Mouse (Mus musculus): ENCODE measurements around the gene Tctex1d4. TPM values are rescaled to one million over a fixed set of nuclear protein-coding genes. Genes with fewer than 3 reads are reported as not detected.

Gene Tctex1d4
- polyA plus RNA-seq, 2 experiments: 0.10 TPM; not detected in 1

GRCm38 (mm10) chr4:117127991-117128686 is 1.5 kb downstream of the Tctex1d4 start:
- Histone ChIP-seq H3K4me2 (replicated peaks; ENCODE audit: low read depth, low read length, severe bottlenecking) (no peak overlapping the region), H3K9me3 (ENCODE audit: control insufficient read depth, low read length) (no peaks in the 10 kb centered on the region), H3K36me3 (ENCODE audit: control insufficient read depth, insufficient read depth, low read length) (peaks cover 10% of the 10 kb centered on the region; the same call in 1 of the 2 replicates), H3K4me3 (replicated peaks; ENCODE audit: low read length) (no peak overlapping the region), H3K27ac (replicated peaks; ENCODE audit: low read depth, low read length) (no peak overlapping the region), H3K27me3 (ENCODE audit: control insufficient read depth, insufficient read depth, low read length) (peaks cover 17% of the 10 kb centered on the region; the same call in 1 of the 2 replicates), H3K4me1 (ENCODE audit: control insufficient read depth, insufficient read depth, low read length) (peaks cover 23% of the 10 kb centered on the region), H3K9ac (ENCODE audit: low read depth, low read length, severe bottlenecking) (no peak overlapping the region)
- DNase-seq (ENCODE audit: low spot score) (no peak), ATAC-seq (ENCODE audit: low FRiP score, low read depth) (no peak)
- WGBS: 84% methylated on average over 25 of the region's 33 CpGs
- TF ChIP-seq POLR2A (IDR thresholded peaks at IDR 0.05; ENCODE audit: borderline replicate concordance, extremely low read depth, insufficient read depth, insufficient read length): no peak

GRCm38 (mm10) chr4:117130790-117131189 is 4.2 kb downstream of the Tctex1d4 start:
- ATAC-seq (ENCODE audit: low FRiP score, low read depth): no peak
- H3K36me3 ChIP-seq (ENCODE audit: control insufficient read depth, insufficient read depth, low read length): peaks cover 10% of the 10 kb centered on the region; the same call in 1 of the 2 replicates
- no peak overlapping the region for H3K4me3 ChIP-seq (replicated peaks; ENCODE audit: low read length)
- H3K4me2 ChIP-seq (replicated peaks; ENCODE audit: low read depth, low read length, severe bottlenecking): no peak overlapping the region
- no peak overlapping the region for H3K9ac ChIP-seq (ENCODE audit: low read depth, low read length, severe bottlenecking)
- WGBS: 67% methylated on average over 6 of the region's 6 CpGs
- no peaks in the 10 kb centered on the region for H3K9me3 ChIP-seq (ENCODE audit: control insufficient read depth, low read length)
- no peak for DNase-seq (ENCODE audit: low spot score)
- peaks cover 12% of the 10 kb centered on the region for H3K4me1 ChIP-seq (ENCODE audit: control insufficient read depth, insufficient read depth, low read length)
- H3K27ac ChIP-seq (replicated peaks; ENCODE audit: low read depth, low read length): no peak overlapping the region
- peaks cover 20% of the 10 kb centered on the region; the same call in 1 of the 2 replicates for H3K27me3 ChIP-seq (ENCODE audit: control insufficient read depth, insufficient read depth, low read length)
- no peak for TF ChIP-seq POLR2A (IDR thresholded peaks at IDR 0.05; ENCODE audit: borderline replicate concordance, extremely low read depth, insufficient read depth, insufficient read length)

- peaks cover 8% of the 10 kb centered on the region; the same call in 1 of the 2 replicates for H3K4me1 ChIP-seq (ENCODE audit: control insufficient read depth, insufficient read depth, low read length)
Observed at GRCm38 (mm10) chr4:117131198-117131597, 4.6 kb downstream of the Tctex1d4 start.

GRCm38 (mm10) chr4:117131890-117132793 is 5.5 kb downstream of the Tctex1d4 start:
- Histone ChIP-seq H3K4me3 (replicated peaks; ENCODE audit: low read length) (no peak overlapping the region), H3K9me3 (ENCODE audit: control insufficient read depth, low read length) (no peaks in the 10 kb centered on the region), H3K4me1 (ENCODE audit: control insufficient read depth, insufficient read depth, low read length) (peaks cover 8% of the 10 kb centered on the region; the same call in 1 of the 2 replicates), H3K27ac (replicated peaks; ENCODE audit: low read depth, low read length) (no peak overlapping the region), H3K36me3 (ENCODE audit: control insufficient read depth, insufficient read depth, low read length) (peaks cover 10% of the 10 kb centered on the region; the same call in 1 of the 2 replicates), H3K4me2 (replicated peaks; ENCODE audit: low read depth, low read length, severe bottlenecking) (no peak overlapping the region; the same call in 1 of the 2 replicates), H3K27me3 (ENCODE audit: control insufficient read depth, insufficient read depth, low read length) (peaks cover 20% of the 10 kb centered on the region; the same call in 1 of the 2 replicates), H3K9ac (ENCODE audit: low read depth, low read length, severe bottlenecking) (no peak overlapping the region)
- ATAC-seq (ENCODE audit: low FRiP score, low read depth) (no peak), DNase-seq (ENCODE audit: low spot score) (no peak)
- no peak for TF ChIP-seq POLR2A (IDR thresholded peaks at IDR 0.05; ENCODE audit: borderline replicate concordance, extremely low read depth, insufficient read depth, insufficient read length)
- WGBS: 34% methylated on average over 7 of the region's 7 CpGs

More at GRCm38 (mm10) chr4:117131198-117131597, 4.6 kb downstream of the Tctex1d4 start:
- Histone ChIP-seq H3K4me2 (replicated peaks; ENCODE audit: low read depth, low read length, severe bottlenecking) (no peak overlapping the region), H3K9ac (ENCODE audit: low read depth, low read length, severe bottlenecking) (no peak overlapping the region), H3K9me3 (ENCODE audit: control insufficient read depth, low read length) (no peaks in the 10 kb centered on the region), H3K27ac (replicated peaks; ENCODE audit: low read depth, low read length) (no peak overlapping the region), H3K27me3 (ENCODE audit: control insufficient read depth, insufficient read depth, low read length) (peaks cover 20% of the 10 kb centered on the region; the same call in 1 of the 2 replicates), H3K36me3 (ENCODE audit: control insufficient read depth, insufficient read depth, low read length) (peaks cover 10% of the 10 kb centered on the region; the same call in 1 of the 2 replicates), H3K4me3 (replicated peaks; ENCODE audit: low read length) (no peak overlapping the region)
- ATAC-seq (ENCODE audit: low FRiP score, low read depth) (no peak), DNase-seq (ENCODE audit: low spot score) (no peak)
- WGBS: 71% methylated on average over 6 of the region's 6 CpGs
- no peak for TF ChIP-seq POLR2A (IDR thresholded peaks at IDR 0.05; ENCODE audit: borderline replicate concordance, extremely low read depth, insufficient read depth, insufficient read length)

- H3K4me1 ChIP-seq (ENCODE audit: control insufficient read depth, insufficient read depth, low read length): peaks cover 8% of the 10 kb centered on the region; the same call in 1 of the 2 replicates
- peak overlapping the region; percentile 98 for H3K4me2 ChIP-seq (replicated peaks; ENCODE audit: low read depth, low read length, severe bottlenecking)
- H3K9ac ChIP-seq (ENCODE audit: low read depth, low read length, severe bottlenecking): peak overlapping the region; percentile 75; the same call in 1 of the 2 replicates
- no peak for TF ChIP-seq POLR2A (IDR thresholded peaks at IDR 0.05; ENCODE audit: borderline replicate concordance, extremely low read depth, insufficient read depth, insufficient read length)
- peak overlapping the region; percentile 80 for H3K4me3 ChIP-seq (replicated peaks; ENCODE audit: low read length)
- no peak overlapping the region for H3K27ac ChIP-seq (replicated peaks; ENCODE audit: low read depth, low read length)
- DNase-seq (ENCODE audit: low spot score) (no peak), ATAC-seq (ENCODE audit: low FRiP score, low read depth) (no peak)
- WGBS: 12% methylated on average over 11 of the region's 11 CpGs
- H3K36me3 ChIP-seq (ENCODE audit: control insufficient read depth, insufficient read depth, low read length): peaks cover 10% of the 10 kb centered on the region; the same call in 1 of the 2 replicates
- H3K27me3 ChIP-seq (ENCODE audit: control insufficient read depth, insufficient read depth, low read length): peaks cover 20% of the 10 kb centered on the region; the same call in 1 of the 2 replicates
- H3K9me3 ChIP-seq (ENCODE audit: control insufficient read depth, low read length): no peaks in the 10 kb centered on the region
Observed at GRCm38 (mm10) chr4:117132794-117133143, 6.2 kb downstream of the Tctex1d4 start.
